Mouse (Mus musculus) midbrain, embryonic 11.5 days (tissue): Measurements from ENCODE around the gene Tuba3b. TPM values are rescaled to one million over a fixed set of nuclear protein-coding genes. Genes with fewer than 3 reads are reported as not detected.
A peak's percentile ranks its signal among the peaks of the same experiment; 100 is the strongest.

Source experiments
- ATAC-seq: fragments of 200-750 bp; cut with Nextera tagmentation; 2 replicates; pipeline ENCODE4 v1.8.0; 2017; ENCODE audit warnings: moderate TSS enrichment, moderate library complexity; ENCODE audit not compliant: low FRiP score
- DNase-seq: peaks from one replicate; pipeline ENCODE4 v3.0.0; 2015; ENCODE audit warnings: low spot score; ENCODE audit errors: missing footprints
- H3K27ac ChIP-seq: fragments of 300-500 bp; sonication (generic); 2 replicates; pipeline ENCODE4 v1.5.1; 2014; ENCODE audit warnings: low read depth, low read length
- H3K27me3 ChIP-seq: fragments of 300-500 bp; sonication (generic); 2 replicates; pipeline ENCODE4 v1.6.1; 2014; ENCODE audit warnings: mild to moderate bottlenecking, low read length, moderate library complexity, mixed read lengths; ENCODE audit not compliant: control insufficient read depth, insufficient read depth
- H3K36me3 ChIP-seq: fragments of 300-500 bp; sonication (generic); 2 replicates; pipeline ENCODE4 v1.6.1; 2014; ENCODE audit warnings: mild to moderate bottlenecking, low read length, moderate library complexity, mixed read lengths; ENCODE audit not compliant: control insufficient read depth, insufficient read depth
- H3K4me1 ChIP-seq: fragments of 300-500 bp; sonication (generic); 2 replicates; pipeline ENCODE4 v1.6.1; 2014; ENCODE audit warnings: low read length; ENCODE audit not compliant: control insufficient read depth, insufficient read depth
- H3K4me2 ChIP-seq: fragments of 300-500 bp; sonication (generic); 2 replicates; pipeline ENCODE4 v1.6.1; 2014; ENCODE audit warnings: mild to moderate bottlenecking, moderate library complexity
- H3K4me3 ChIP-seq: fragments of 300-500 bp; sonication (generic); 2 replicates; pipeline ENCODE4 v1.5.1; 2014; ENCODE audit warnings: low read depth, low read length
- H3K9ac ChIP-seq: fragments of 300-500 bp; sonication (generic); 2 replicates; pipeline ENCODE4 v1.6.1; 2014; ENCODE audit warnings: low read length
- H3K9me3 ChIP-seq: fragments of 300-500 bp; sonication (generic); 2 replicates; pipeline ENCODE4 v1.6.1; 2016; ENCODE audit warnings: low read length; ENCODE audit not compliant: control insufficient read depth
- WGBS: fragments of 180-500 bp; shearing (Covaris S2); extraction: QIAGEN DNeasy Blood & Tissue Kit; methylation state at CpG from one replicate; pipeline ENCODE4 v1.1.7; 2014; 5-methylcytosine and 5-hydroxymethylcytosine counted together
- polyA plus RNA-seq: library from polyadenylated mRNA; unstranded; fragments of >200 nt; fragmentation: Nextera tagmentation; extraction: Ambion mirVana; gene quantifications from 2 replicates; pipeline ENCODE4 v1.2.1, GENCODE M21; 2014

The Tuba3b gene
- polyA plus RNA-seq, 1 experiment from 2014 or later: not detected

GRCm38 (mm10) chr6:145581366-145582170 lies 34.0 kb upstream of the Tuba3b start:
- no peaks in the 10 kb centered on the region for H3K36me3 ChIP-seq
- WGBS: 80% methylated on average over 10 of the region's 10 CpGs
- H3K4me3 ChIP-seq: no peak overlapping the region
- DNase-seq (no peak), ATAC-seq (no peak)
- H3K27me3 ChIP-seq: no peaks in the 10 kb centered on the region
- no peak overlapping the region for H3K27ac ChIP-seq
- H3K9ac ChIP-seq: no peak overlapping the region
- H3K9me3 ChIP-seq: no peaks in the 10 kb centered on the region
- peaks cover 4% of the 10 kb centered on the region for H3K4me1 ChIP-seq
- H3K4me2 ChIP-seq: no peak overlapping the region

- Histone ChIP-seq H3K36me3 (no peaks in the 10 kb centered on the region), H3K4me1 (no peaks in the 10 kb centered on the region), H3K9me3 (no peaks in the 10 kb centered on the region), H3K9ac (peak overlapping the region; percentile 9; the same call in 1 of the 2 replicates), H3K4me3 (no peak overlapping the region), H3K27me3 (no peaks in the 10 kb centered on the region), H3K4me2 (no peak overlapping the region; the same call in 1 of the 2 replicates), H3K27ac (peak overlapping the region; percentile 10; the same call in 1 of the 2 replicates)
- DNase-seq (no peak), ATAC-seq (peak; percentile 89)
- WGBS: 69% methylated on average over 21 of the region's 21 CpGs
These were observed 30.2 kb upstream of the Tuba3b start for GRCm38 (mm10) chr6:145585052-145585973.

- Histone ChIP-seq H3K36me3 (no peaks in the 10 kb centered on the region), H3K4me2 (no peak overlapping the region), H3K9ac (no peak overlapping the region), H3K27ac (no peak overlapping the region), H3K4me3 (no peak overlapping the region), H3K9me3 (no peaks in the 10 kb centered on the region), H3K4me1 (no peaks in the 10 kb centered on the region), H3K27me3 (no peaks in the 10 kb centered on the region)
- ATAC-seq (no peak), DNase-seq (peak; percentile 62)
- WGBS: 90% methylated on average over 11 of the region's 11 CpGs
These were observed 24.9 kb upstream of the Tuba3b start for GRCm38 (mm10) chr6:145590501-145591293.

GRCm38 (mm10) chr6:145591578-145591977 lies 24.0 kb upstream of the Tuba3b start:
- Histone ChIP-seq H3K36me3 (no peaks in the 10 kb centered on the region), H3K9ac (no peak overlapping the region), H3K27ac (no peak overlapping the region), H3K27me3 (no peaks in the 10 kb centered on the region), H3K4me2 (no peak overlapping the region), H3K4me1 (no peaks in the 10 kb centered on the region), H3K9me3 (no peaks in the 10 kb centered on the region), H3K4me3 (no peak overlapping the region)
- ATAC-seq (no peak), DNase-seq (peak; percentile 83)
- 14% methylated on average over 1 of the region's 1 CpGs for WGBS

- Histone ChIP-seq H3K4me3 (no peak overlapping the region), H3K27me3 (no peaks in the 10 kb centered on the region), H3K27ac (peak overlapping the region; percentile 30; the same call in 1 of the 2 replicates), H3K9ac (no peak overlapping the region), H3K4me2 (no peak overlapping the region), H3K9me3 (no peaks in the 10 kb centered on the region), H3K36me3 (no peaks in the 10 kb centered on the region), H3K4me1 (no peaks in the 10 kb centered on the region)
- WGBS: 72% methylated on average over 6 of the region's 6 CpGs
- DNase-seq (no peak), ATAC-seq (no peak)
These were observed 23.5 kb upstream of the Tuba3b start for GRCm38 (mm10) chr6:145592036-145592435.

- Histone ChIP-seq H3K36me3 (no peaks in the 10 kb centered on the region), H3K27ac (0 out of 2 replicates have a peak overlapping the region, but pooled peaks have one; percentile 30), H3K4me3 (no peak overlapping the region), H3K9ac (no peak overlapping the region), H3K4me2 (no peak overlapping the region), H3K9me3 (no peaks in the 10 kb centered on the region), H3K27me3 (no peaks in the 10 kb centered on the region), H3K4me1 (no peaks in the 10 kb centered on the region)
- DNase-seq: peak; percentile 88
- ATAC-seq: no peak
- WGBS: 64% methylated on average over 8 of the region's 8 CpGs
These were observed 23.0 kb upstream of the Tuba3b start for GRCm38 (mm10) chr6:145592531-145592998.

- Histone ChIP-seq H3K36me3 (no peaks in the 10 kb centered on the region), H3K27me3 (no peaks in the 10 kb centered on the region), H3K9ac (no peak overlapping the region), H3K4me3 (no peak overlapping the region), H3K9me3 (no peaks in the 10 kb centered on the region), H3K27ac (no peak overlapping the region), H3K4me1 (0 out of 2 replicates have a peak, but pooled peaks cover 3% of the 10 kb centered on the region), H3K4me2 (no peak overlapping the region)
- WGBS: 73% methylated on average over 7 of the region's 7 CpGs
- DNase-seq: peak; percentile 85
- ATAC-seq: no peak
These were observed 21.6 kb upstream of the Tuba3b start for GRCm38 (mm10) chr6:145593991-145594390.

- 80% methylated on average over 4 of the region's 4 CpGs for WGBS
- no peak overlapping the region for H3K27ac ChIP-seq
- H3K4me2 ChIP-seq: no peak overlapping the region
- H3K4me3 ChIP-seq: no peak overlapping the region
- DNase-seq (no peak), ATAC-seq (no peak)
- no peaks in the 10 kb centered on the region for H3K36me3 ChIP-seq
- no peaks in the 10 kb centered on the region for H3K9me3 ChIP-seq
- no peak overlapping the region for H3K9ac ChIP-seq
- H3K4me1 ChIP-seq: 0 out of 2 replicates have a peak, but pooled peaks cover 3% of the 10 kb centered on the region
- no peaks in the 10 kb centered on the region for H3K27me3 ChIP-seq
These were observed 19.7 kb upstream of the Tuba3b start for GRCm38 (mm10) chr6:145595905-145596304.
